Mouse (Mus musculus) MEL (cell line): Measurements from ENCODE around the gene Gm20390. TPM values are rescaled to one million over a fixed set of nuclear protein-coding genes. Genes with fewer than 3 reads are reported as not detected.
A peak's percentile ranks its signal among the peaks of the same experiment; 100 is the strongest.

Experiments
- DNase-seq: peaks from one replicate; pipeline ENCODE4 v3.0.0; 2011; ENCODE audit warnings: low read depth, low spot score
- H3K27ac ChIP-seq: 2 replicates; pipeline ENCODE4 v1.5.1; 2012; ENCODE audit warnings: low read depth, mild to moderate bottlenecking, control low read depth, low read length, moderate library complexity; ENCODE audit not compliant: control insufficient read depth
- H3K27me3 ChIP-seq, 2 experiments: fragments of 150-350 bp in 1 of 2; sonication (generic) in 1 of 2; 2 replicates each; pipeline ENCODE4 v1.6.1; 2012; ENCODE audit warnings: low read length in 2 of 2, mild to moderate bottlenecking in 2 of 2, improper control_type of control experiment in 1 of 2, moderate library complexity in 1 of 2; ENCODE audit not compliant: insufficient read depth in 2 of 2, control insufficient read depth in 1 of 2
- H3K36me3 ChIP-seq, 2 experiments: 2 replicates each; pipeline ENCODE4 v1.6.1; 2012 to 2014; ENCODE audit warnings: low read length in 2 of 2, improper control_type of control experiment in 1 of 2, inconsistent platforms in 1 of 2, mild to moderate bottlenecking in 1 of 2; ENCODE audit not compliant: insufficient read depth in 2 of 2, control insufficient read depth in 1 of 2
- H3K4me1 ChIP-seq, 2 experiments: fragments of 150-350 bp in 1 of 2; sonication (generic) in 1 of 2; 2 replicates each; pipeline ENCODE4 v1.6.1; 2012; ENCODE audit warnings: low read length in 2 of 2, improper control_type of control experiment in 1 of 2, mild to moderate bottlenecking in 1 of 2; ENCODE audit not compliant: insufficient read depth in 2 of 2, control insufficient read depth in 1 of 2
- H3K4me3 ChIP-seq, 2 experiments: fragments of 150-350 bp in 1 of 2; sonication (generic) in 1 of 2; 2 replicates each; pipeline ENCODE4 v1.5.1; 2012; ENCODE audit warnings: low read depth in 2 of 2, low read length in 2 of 2, mild to moderate bottlenecking in 2 of 2, moderate library complexity in 2 of 2, control low read depth in 1 of 2, improper control_type of control experiment in 1 of 2; ENCODE audit not compliant: control insufficient read depth in 1 of 2, insufficient read depth in 1 of 2
- H3K79me2 ChIP-seq: 2 replicates; pipeline ENCODE4 v1.6.1; 2012; ENCODE audit warnings: mild to moderate bottlenecking, low read length, moderate library complexity; ENCODE audit not compliant: control insufficient read depth, poor library complexity, insufficient read depth
- H3K9ac ChIP-seq: 2 replicates; pipeline ENCODE4 v1.6.1; 2012; ENCODE audit warnings: low read depth, mild to moderate bottlenecking, control low read depth, low read length, moderate library complexity; ENCODE audit not compliant: control insufficient read depth, poor library complexity, severe bottlenecking
- H3K9me3 ChIP-seq: fragments of 150-350 bp; sonication (generic); replicated peaks from 2 replicates; pipeline ENCODE4 v1.6.1; 2012; ENCODE audit warnings: mild to moderate bottlenecking, low read length, improper control_type of control experiment, moderate library complexity; ENCODE audit not compliant: insufficient read depth
- GABPA ChIP-seq: IDR thresholded peaks from 2 replicates; pipeline ENCODE4 v1.6.1; 2012; ENCODE audit warnings: low read depth, mild to moderate bottlenecking, inconsistent platforms, low read length, improper control_type of control experiment, moderate library complexity
- KAT2A ChIP-seq: conservative IDR thresholded peaks from 2 replicates; pipeline ENCODE4 v1.6.1; 2012; ENCODE audit warnings: low read depth, low read length, improper control_type of control experiment, inconsistent platforms
- SMC3 ChIP-seq: IDR thresholded peaks from 2 replicates; pipeline ENCODE4 v1.6.1; 2011; ENCODE audit warnings: low read depth, low read length, improper control_type of control experiment
- ZNF384 ChIP-seq: IDR thresholded peaks from 2 replicates; pipeline ENCODE4 v1.6.1; 2012; ENCODE audit warnings: low read depth, mild to moderate bottlenecking, inconsistent platforms, low read length, improper control_type of control experiment
- polyA plus RNA-seq, 2 experiments: library from polyadenylated mRNA; stranded (reverse) in 1 of 2; unstranded in 1 of 2; fragments of >175 nt in 1 of 2; fragments of >200 nt in 1 of 2; gene quantifications; 2 replicates each; pipeline versions ENCODE4 v1.2.1 to v1.2.4; 2012; ENCODE audit warnings: low replicate concordance in 2 of 2, low read depth in 1 of 2; ENCODE audit not compliant: insufficient read length in 2 of 2, insufficient read depth in 1 of 2, missing spikeins in 1 of 2
- total RNA-seq: library from RNA; depleted of rRNA; stranded (reverse); fragments of 300-350 nt; gene quantifications from 2 replicates; pipeline ENCODE4 v1.2.3, GENCODE M21; 2012; rRNA removed

Gm20390 gene
- total and polyA plus RNA-seq, 3 experiments: 673 to 760 TPM; not detected in 1

GRCm38 (mm10) chr11:93906834-93907233 is 61.3 kb downstream of the Gm20390 start:
- Histone ChIP-seq H3K27me3 (no peaks in the 10 kb centered on the region), H3K9ac (no peak overlapping the region), H3K27ac (no peak overlapping the region), H3K36me3 (peaks cover 0 to 52% of the 10 kb centered on the region in 2 experiments; a peak in 2 of 4 replicates), H3K4me3 (no peak overlapping the region), H3K9me3 (no peaks in the 10 kb centered on the region), H3K4me1 (no peaks in the 10 kb centered on the region), H3K79me2 (peaks cover 2% of the 10 kb centered on the region)
- no peak for DNase-seq
- TF ChIP-seq GABPA (no peak), KAT2A (no peak), ZNF384 (peak; percentile 65), SMC3 (no peak)

Other genes starting within 250 kb of the Gm20390 start
- 102 and 111 TPM in 2 replicates for gene Utp18, start 82.5 kb downstream of the Gm20390 start, total RNA-seq
- 10 to 100 TPM in 1 of 2 experiments, not detected in 1; 63.4 TPM for gene Utp18, start 82.5 kb downstream of the Gm20390 start, polyA plus RNA-seq
- 43.0 and 45.5 TPM in 2 replicates for gene Mbtd1, start 82.4 kb downstream of the Gm20390 start, total RNA-seq
- 1,000 to 10,000 TPM in 1 of 2 experiments, 10 to 100 TPM in 1; 51.8 to 3,192 TPM for gene Mbtd1, start 82.4 kb downstream of the Gm20390 start, polyA plus RNA-seq
- 530 and 612 TPM in 2 replicates for gene Nme2, start 12.0 kb downstream of the Gm20390 start, total RNA-seq
- gene Nme2, start 12.0 kb downstream of the Gm20390 start, polyA plus RNA-seq: 100 to 1,000 TPM in 1 of 2 experiments, not detected in 1; 126 TPM
- gene Nme1, start 228 bp upstream of the Gm20390 start, total RNA-seq: 210 and 253 TPM in 2 replicates
- gene Nme1, start 228 bp upstream of the Gm20390 start, polyA plus RNA-seq: 100 to 1,000 TPM in 1 of 2 experiments, not detected in 1; 131 TPM
- 19.1 and 20.6 TPM in 2 replicates for gene Spag9, start 27.8 kb upstream of the Gm20390 start, total RNA-seq
- 100 to 1,000 TPM in 1 of 2 experiments, 10 to 100 TPM in 1; 18.9 to 279 TPM for gene Spag9, start 27.8 kb upstream of the Gm20390 start, polyA plus RNA-seq
- 2.4 and 3.4 TPM in 2 replicates for gene Tob1, start 243.2 kb upstream of the Gm20390 start, total RNA-seq
- gene Tob1, start 243.2 kb upstream of the Gm20390 start, polyA plus RNA-seq: 1 to 10 TPM in 1 of 2 experiments, not detected in 1; 7.5 TPM